Mouse (Mus musculus) embryonic facial prominence, embryonic 14.5 days (tissue): ENCODE data around the gene Surf1. TPM values are rescaled to one million over a fixed set of nuclear protein-coding genes. Genes with fewer than 3 reads are reported as not detected.
"Not testable (repeated sequence)": the region's sequence is repeated elsewhere in the genome, so short reads cannot be mapped to it uniquely, and the experiment has no call there.

ENCODE experiments used
- ATAC-seq: fragments of 200-750 bp; cut with Nextera tagmentation; 2 replicates; pipeline ENCODE4 v1.8.0; 2017; ENCODE audit warnings: low read depth, moderate number of reproducible peaks, moderate TSS enrichment
- DNase-seq: peaks from one replicate; pipeline ENCODE4 v3.0.0-alpha.2; 2015; ENCODE audit warnings: low spot score
- H3K27ac ChIP-seq: fragments of 300-500 bp; sonication (generic); replicated peaks from 2 replicates; pipeline ENCODE4 v1.5.1; 2014; ENCODE audit warnings: low read depth, mild to moderate bottlenecking, low read length, moderate library complexity
- H3K27me3 ChIP-seq: fragments of 300-500 bp; sonication (generic); replicated peaks from 2 replicates; pipeline ENCODE4 v1.6.1; 2014; ENCODE audit warnings: low read length; ENCODE audit not compliant: control insufficient read depth, insufficient read depth
- H3K36me3 ChIP-seq: fragments of 300-500 bp; sonication (generic); 2 replicates; pipeline ENCODE4 v1.6.1; 2014; ENCODE audit warnings: low read length, mixed read lengths; ENCODE audit not compliant: control insufficient read depth, insufficient read depth
- H3K4me1 ChIP-seq: fragments of 300-500 bp; sonication (generic); 2 replicates; pipeline ENCODE4 v1.6.1; 2014; ENCODE audit warnings: antibody characterized with exemption, low read length; ENCODE audit not compliant: control insufficient read depth, insufficient read depth
- H3K4me2 ChIP-seq: fragments of 300-500 bp; sonication (generic); 2 replicates; pipeline ENCODE4 v1.6.1; 2014; ENCODE audit warnings: low read depth, mild to moderate bottlenecking, low read length, moderate library complexity, mixed read lengths
- H3K4me3 ChIP-seq: fragments of 300-500 bp; sonication (generic); 2 replicates; pipeline ENCODE4 v1.5.1; 2014; ENCODE audit warnings: low read depth, mild to moderate bottlenecking, low read length
- H3K9ac ChIP-seq: fragments of 300-500 bp; sonication (generic); 2 replicates; pipeline ENCODE4 v1.6.1; 2014; ENCODE audit warnings: low read depth, mild to moderate bottlenecking, low read length, moderate library complexity, mixed read lengths
- H3K9me3 ChIP-seq: fragments of 300-500 bp; sonication (generic); 2 replicates; pipeline ENCODE4 v1.6.1; 2016; ENCODE audit warnings: low read length; ENCODE audit not compliant: control insufficient read depth
- WGBS: fragments of 180-500 bp; shearing (Covaris S2); extraction: QIAGEN DNeasy Blood & Tissue Kit; methylation state at CpG from one replicate; pipeline ENCODE4 v1.1.7; 2014; 5-methylcytosine and 5-hydroxymethylcytosine counted together
- polyA plus RNA-seq: library from polyadenylated mRNA; unstranded; fragments of >200 nt; fragmentation: Nextera tagmentation; extraction: Ambion mirVana; gene quantifications from 2 replicates; pipeline ENCODE4 v1.2.1, GENCODE M21; 2014

The Surf1 gene
- polyA plus RNA-seq, 1 experiment from 2014 or later: 42.9 TPM

GRCm38 (mm10) chr2:26906431-26906830 lies 9.9 kb downstream of the Surf1 start:
- Histone ChIP-seq H3K4me2 (no peak overlapping the region), H3K9me3 (no peaks in the 10 kb centered on the region), H3K9ac (no peak overlapping the region), H3K27ac (no peak overlapping the region), H3K36me3 (peaks cover 43% of the 10 kb centered on the region), H3K4me1 (peaks cover 21% of the 10 kb centered on the region), H3K4me3 (no peak overlapping the region), H3K27me3 (no peaks in the 10 kb centered on the region)
- WGBS: 97% methylated on average over 3 of the region's 3 CpGs
- no peak for ATAC-seq
- DNase-seq: no peak

- Histone ChIP-seq H3K27ac (no peak overlapping the region), H3K4me3 (no peak overlapping the region), H3K27me3 (no peaks in the 10 kb centered on the region), H3K9ac (no peak overlapping the region), H3K9me3 (no peaks in the 10 kb centered on the region), H3K36me3 (peaks cover 40% of the 10 kb centered on the region), H3K4me2 (no peak overlapping the region), H3K4me1 (peaks cover 21% of the 10 kb centered on the region)
- 100% methylated on average over 1 of the region's 2 CpGs for WGBS
- ATAC-seq: no peak
- no peak for DNase-seq
Observed at GRCm38 (mm10) chr2:26905936-26906335, 10.4 kb downstream of the Surf1 start.

DNA sequence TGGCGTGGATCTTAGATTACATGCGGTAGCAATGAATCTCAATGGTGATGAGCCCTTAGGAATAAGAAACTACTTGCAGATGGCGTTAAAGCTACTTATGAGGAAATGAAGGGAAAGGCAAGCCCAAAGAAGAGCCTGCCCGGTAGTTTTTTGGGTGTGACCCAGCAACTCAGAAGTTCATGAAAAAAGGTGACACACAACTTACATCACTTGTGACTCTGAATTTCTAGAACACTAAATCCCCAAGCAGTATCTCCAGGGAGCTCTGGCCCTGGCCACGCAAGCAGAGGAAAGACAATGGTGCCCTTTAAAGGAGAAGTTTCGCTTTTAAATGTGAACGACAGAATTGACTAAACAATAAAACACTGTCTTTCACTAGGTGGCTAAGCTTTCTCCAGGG lies 13.0 kb downstream of the Surf1 start:
- ATAC-seq (no peak), DNase-seq (no peak)
- peaks cover 54% of the 10 kb centered on the region for H3K36me3 ChIP-seq
- 7% methylated on average over 7 of the region's 7 CpGs for WGBS
- H3K4me1 ChIP-seq: peaks cover 11% of the 10 kb centered on the region
- H3K4me2 ChIP-seq: peak overlapping the region; percentile 85
- no peaks in the 10 kb centered on the region for H3K9me3 ChIP-seq
- peak overlapping the region; percentile 75 for H3K4me3 ChIP-seq
- H3K27me3 ChIP-seq: no peaks in the 10 kb centered on the region
- peak overlapping the region; percentile 80 for H3K9ac ChIP-seq
- H3K27ac ChIP-seq: peak overlapping the region; percentile 80

- Histone ChIP-seq H3K36me3 (peaks cover 54% of the 10 kb centered on the region), H3K4me3 (peak within 1 kb of the TSS; percentile 75), H3K9me3 (no peaks in the 10 kb centered on the region), H3K9ac (peak within 1 kb of the TSS; percentile 80), H3K4me2 (peak within 1 kb of the TSS; percentile 85), H3K4me1 (peaks cover 11% of the 10 kb centered on the region), H3K27me3 (no peaks in the 10 kb centered on the region), H3K27ac (peak within 1 kb of the TSS; percentile 80)
- WGBS: under 1% methylated on average over 33 of the region's 41 CpGs
- DNase-seq: peak; percentile 99
- ATAC-seq: peak; percentile 97
Observed at GRCm38 (mm10) chr2:26902467-26903220, 13.7 kb downstream of the Surf1 start, which contains the start of gene Surf6. Gene Surf6, minus strand, starts transcription at chr2:26902879.

DNA sequence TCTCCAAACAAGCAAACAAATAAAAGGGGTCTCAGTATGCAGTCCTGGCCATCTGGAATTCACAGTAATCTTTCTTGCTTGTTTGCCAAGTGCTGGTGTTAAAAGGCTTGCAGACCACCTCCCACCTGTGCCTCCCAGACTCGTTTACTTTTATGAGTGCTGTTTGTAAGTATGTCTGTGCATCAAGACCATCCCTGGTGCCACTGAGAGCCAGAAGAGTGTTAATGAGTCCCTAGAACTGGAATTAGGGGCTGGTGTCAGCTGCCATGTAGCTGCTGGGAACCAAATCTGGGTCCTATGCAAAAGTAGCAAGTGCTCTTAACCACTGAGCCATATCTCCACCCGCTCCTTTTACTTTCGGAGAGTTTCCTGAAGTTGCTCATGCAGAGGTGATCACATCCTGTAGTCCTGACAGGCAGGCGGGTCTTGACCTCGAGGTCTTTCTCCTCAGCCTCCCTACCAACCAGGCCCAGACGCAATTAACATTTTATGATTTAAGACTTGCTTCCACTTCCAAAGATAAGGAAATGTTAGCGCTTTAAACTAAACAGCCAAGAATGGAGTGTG lies 14.4 kb downstream of the Surf1 start:
- Histone ChIP-seq H3K27me3 (no peaks in the 10 kb centered on the region), H3K36me3 (peaks cover 55% of the 10 kb centered on the region), H3K9ac (peak overlapping the region; percentile 80), H3K27ac (peak overlapping the region; percentile 80), H3K4me3 (peak overlapping the region; percentile 75), H3K4me1 (peaks cover 11% of the 10 kb centered on the region), H3K4me2 (peak overlapping the region; percentile 85), H3K9me3 (no peaks in the 10 kb centered on the region)
- ATAC-seq: no peak
- DNase-seq: no peak
- WGBS: 18% methylated on average over 7 of the region's 7 CpGs

- ATAC-seq (no peak), DNase-seq (no peak)
- Histone ChIP-seq H3K4me1 (peaks cover 11% of the 10 kb centered on the region), H3K4me3 (no peak overlapping the region), H3K9me3 (no peaks in the 10 kb centered on the region), H3K27me3 (no peaks in the 10 kb centered on the region), H3K27ac (no peak overlapping the region), H3K9ac (no peak overlapping the region), H3K36me3 (peaks cover 53% of the 10 kb centered on the region), H3K4me2 (no peak overlapping the region)
- 81% methylated on average over 1 of the region's 1 CpGs for WGBS
Observed at GRCm38 (mm10) chr2:26900731-26901130, 15.6 kb downstream of the Surf1 start.

GRCm38 (mm10) chr2:26895898-26896297 lies 20.4 kb downstream of the Surf1 start:
- no peak for DNase-seq
- no peak for ATAC-seq
- H3K27ac ChIP-seq: no peak overlapping the region
- H3K27me3 ChIP-seq: no peaks in the 10 kb centered on the region
- peaks cover 84% of the 10 kb centered on the region for H3K36me3 ChIP-seq
- no peaks in the 10 kb centered on the region for H3K9me3 ChIP-seq
- H3K4me1 ChIP-seq: no peaks in the 10 kb centered on the region
- H3K4me3 ChIP-seq: no peak overlapping the region
- H3K4me2 ChIP-seq: no peak overlapping the region
- H3K9ac ChIP-seq: no peak overlapping the region
- WGBS: 87% methylated on average over 4 of the region's 4 CpGs

- H3K27ac ChIP-seq, H3K4me2 ChIP-seq, H3K4me3 ChIP-seq, H3K9ac ChIP-seq, DNase-seq, ATAC-seq, H3K4me1 ChIP-seq, H3K27me3 ChIP-seq: not testable (repeated sequence)
- 69% methylated on average over 3 of the region's 4 CpGs for WGBS
- H3K9me3 ChIP-seq: peaks cover 10% of the 10 kb centered on the region; the same call in 1 of the 2 replicates
- peaks cover 27% of the 10 kb centered on the region for H3K36me3 ChIP-seq
Observed at GRCm38 (mm10) chr2:26886170-26886569, 30.2 kb downstream of the Surf1 start.
